Mouse (Mus musculus): ENCODE results near the gene Sez6l.

The Sez6l gene

DNA sequence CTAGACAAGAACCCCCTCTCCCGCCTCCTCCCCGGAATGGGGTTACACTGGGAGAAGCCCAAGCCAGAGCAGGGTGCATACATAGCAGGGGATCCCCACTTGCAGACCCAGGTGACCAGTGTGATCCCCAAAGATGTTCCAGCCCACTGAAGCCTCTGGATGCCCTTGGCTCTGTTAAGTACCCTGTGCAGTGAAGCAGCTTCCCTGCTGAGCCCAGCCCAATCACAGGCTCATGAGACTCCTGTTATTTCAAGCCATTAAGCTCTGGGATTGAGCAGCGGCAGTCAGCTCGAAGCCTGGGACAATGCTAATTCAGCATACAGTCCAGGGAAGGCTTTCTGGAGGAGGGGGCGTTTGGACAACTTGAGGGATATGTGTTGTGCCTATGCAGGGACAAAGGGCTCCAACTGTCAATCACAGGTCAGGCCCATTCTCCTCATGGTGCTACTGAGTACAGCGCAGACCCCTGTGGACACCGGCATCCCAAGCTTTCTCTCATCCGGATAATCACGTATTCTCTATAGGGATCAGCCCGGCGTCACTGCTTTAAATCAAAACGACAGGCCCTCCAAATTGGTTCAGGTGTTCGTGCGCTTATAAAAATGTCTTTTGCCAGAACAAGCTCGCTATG, 16.0 kb downstream of the Sez6l start:
- no peak for TF ChIP-seq GATA4 (IDR thresholded peaks at IDR 0.05; ENCODE audit: insufficient replicate concordance, low read length)

DNA sequence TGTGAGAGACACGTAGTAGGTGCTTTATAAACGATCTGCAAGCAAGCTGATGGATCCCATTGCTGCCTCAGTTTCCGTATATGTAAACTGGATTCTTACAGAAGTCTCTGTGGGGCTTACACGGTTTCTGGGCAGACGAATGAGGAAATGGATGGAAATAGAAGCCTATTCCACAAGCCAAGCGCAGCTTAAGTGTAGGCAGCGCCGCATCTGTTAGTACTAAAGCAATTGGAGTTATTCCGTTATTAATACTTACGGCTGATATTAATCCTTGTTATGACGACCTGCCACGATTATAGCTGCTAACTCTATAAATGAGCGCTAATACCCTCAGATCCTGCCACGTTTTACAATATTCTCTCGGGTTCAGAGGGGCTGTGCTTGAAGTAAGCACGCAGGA, 16.8 kb downstream of the Sez6l start:
- TF ChIP-seq GATA4 (IDR thresholded peaks at IDR 0.05; ENCODE audit: insufficient replicate concordance, low read length) = no peak

GRCm38 (mm10) chr5:112557396-112557795, 19.6 kb downstream of the Sez6l start:
- TF ChIP-seq GATA4 (IDR thresholded peaks at IDR 0.05; ENCODE audit: insufficient replicate concordance, low read length) = no peak

DNA sequence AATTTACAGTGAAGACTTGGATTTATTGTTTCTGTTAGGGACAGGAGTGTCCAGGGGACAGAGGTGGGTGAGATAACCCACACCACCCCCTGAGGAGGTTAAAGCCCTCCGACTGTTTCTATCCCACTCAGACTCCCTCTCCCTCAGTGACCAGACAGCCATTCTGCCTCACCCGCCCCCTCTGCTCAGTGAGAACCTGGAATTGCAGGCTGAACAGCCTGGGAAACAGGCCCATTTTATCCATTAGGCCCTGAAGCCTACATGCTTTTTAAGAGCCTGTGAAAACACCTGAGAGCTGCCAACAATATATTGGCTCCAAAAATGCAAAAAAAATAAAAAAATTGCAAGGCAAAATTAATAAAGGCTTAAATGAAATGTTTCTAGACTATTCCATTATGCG, 20.3 kb downstream of the Sez6l start:
- no peak for TF ChIP-seq GATA4 (IDR thresholded peaks at IDR 0.05; ENCODE audit: insufficient replicate concordance, low read length)

DNA sequence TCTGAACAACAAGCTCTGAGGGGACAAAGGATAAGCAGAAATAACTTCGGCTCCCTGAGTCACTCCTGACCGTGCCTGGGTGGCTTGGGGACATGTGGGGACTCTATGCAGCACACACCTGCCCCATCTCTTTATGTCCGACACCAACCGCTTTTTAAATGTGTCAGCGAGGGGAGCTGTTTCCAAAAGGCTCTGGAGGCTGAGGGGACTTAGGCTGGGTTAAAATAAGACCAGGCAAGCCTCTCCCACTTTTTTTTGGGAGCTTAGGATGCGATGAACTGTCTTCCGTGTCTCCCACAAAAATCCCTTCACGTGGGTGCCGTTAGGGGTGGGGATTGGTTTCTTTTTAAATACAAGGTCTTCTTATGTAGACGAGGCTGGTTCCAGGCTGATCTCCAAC, 22.5 kb downstream of the Sez6l start:
- TF ChIP-seq GATA4 (IDR thresholded peaks at IDR 0.05; ENCODE audit: insufficient replicate concordance, low read length) = no peak

- no peak for TF ChIP-seq GATA4 (IDR thresholded peaks at IDR 0.05; ENCODE audit: insufficient replicate concordance, low read length)
Measured at GRCm38 (mm10) chr5:112552786-112553185, 24.2 kb downstream of the Sez6l start.

- no peak for TF ChIP-seq GATA4 (IDR thresholded peaks at IDR 0.05; ENCODE audit: insufficient replicate concordance, low read length)
Measured at GRCm38 (mm10) chr5:112551975-112552728, 24.8 kb downstream of the Sez6l start.

GRCm38 (mm10) chr5:112548846-112549620, 28.0 kb downstream of the Sez6l start:
- TF ChIP-seq GATA4 (IDR thresholded peaks at IDR 0.05; ENCODE audit: insufficient replicate concordance, low read length) = no peak

DNA sequence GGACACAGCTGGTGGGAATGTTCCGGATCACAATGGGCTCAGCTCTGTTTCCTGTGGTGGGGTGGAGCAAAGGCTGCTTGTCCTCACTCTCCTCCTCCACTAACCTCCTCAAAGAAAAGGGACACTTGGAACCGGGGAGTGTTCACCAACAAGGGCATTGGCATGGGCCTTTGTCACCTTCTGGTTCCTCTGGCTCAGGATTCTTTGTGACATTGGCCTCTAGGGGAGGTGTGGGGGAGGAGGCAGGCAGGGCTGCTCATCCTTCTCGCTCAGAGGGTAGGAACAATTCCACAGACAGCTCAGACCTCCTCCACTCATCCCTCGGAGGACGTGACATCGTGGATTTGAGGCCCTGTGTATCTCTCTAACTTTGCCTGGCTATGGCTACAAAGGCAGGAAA, 30.2 kb downstream of the Sez6l start:
- TF ChIP-seq GATA4 (IDR thresholded peaks at IDR 0.05; ENCODE audit: insufficient replicate concordance, low read length) = no peak

DNA sequence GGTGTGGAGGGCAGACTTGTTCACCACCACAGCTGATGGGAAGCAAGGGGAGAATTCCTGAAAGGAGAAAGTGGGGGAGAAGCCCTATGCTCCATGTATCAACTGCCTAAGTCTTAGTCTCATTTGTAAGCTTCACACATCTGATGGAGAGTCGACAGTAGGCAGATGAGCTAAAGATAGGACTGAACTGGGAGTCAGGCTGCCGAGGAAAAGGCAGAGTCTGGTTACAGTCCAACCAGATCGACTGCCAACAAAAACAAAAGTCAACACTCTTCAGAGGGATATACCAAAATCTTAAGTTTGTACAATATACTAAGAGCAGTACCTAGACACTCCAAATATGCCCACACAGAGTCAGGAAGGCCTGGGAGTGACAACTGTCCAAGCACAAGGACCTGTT, 38.7 kb downstream of the Sez6l start:
- no peak for TF ChIP-seq GATA4 (IDR thresholded peaks at IDR 0.05; ENCODE audit: insufficient replicate concordance, low read length)

- no peak for TF ChIP-seq GATA4 (IDR thresholded peaks at IDR 0.05; ENCODE audit: insufficient replicate concordance, low read length)
Measured at GRCm38 (mm10) chr5:112535868-112536267, 41.1 kb downstream of the Sez6l start.

DNA sequence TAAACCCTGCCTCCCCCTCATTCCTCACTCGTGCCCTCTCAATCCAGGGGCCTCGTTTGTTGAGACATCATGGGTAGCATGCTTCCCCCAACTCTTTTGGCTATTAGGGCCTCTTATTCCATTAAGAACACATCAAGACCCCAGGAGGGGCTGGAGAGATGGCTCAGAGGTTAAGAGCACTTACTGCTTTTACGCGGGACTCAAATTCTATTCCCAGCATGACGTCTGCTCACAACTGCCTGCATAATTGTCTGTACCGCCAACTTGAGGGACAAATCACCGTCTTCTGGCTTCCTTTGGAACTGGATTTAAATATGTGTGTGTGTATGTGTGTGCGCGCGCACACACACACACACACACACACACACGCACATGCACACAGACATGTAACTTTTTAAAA, 42.8 kb downstream of the Sez6l start:
- TF ChIP-seq GATA4 (IDR thresholded peaks at IDR 0.05; ENCODE audit: insufficient replicate concordance, low read length) = no peak

- no peak for TF ChIP-seq GATA4 (IDR thresholded peaks at IDR 0.05; ENCODE audit: insufficient replicate concordance, low read length)
Measured at GRCm38 (mm10) chr5:112533312-112534075, 43.5 kb downstream of the Sez6l start.

GRCm38 (mm10) chr5:112532894-112533293, 44.1 kb downstream of the Sez6l start:
- TF ChIP-seq GATA4 (IDR thresholded peaks at IDR 0.05; ENCODE audit: insufficient replicate concordance, low read length) = no peak

DNA sequence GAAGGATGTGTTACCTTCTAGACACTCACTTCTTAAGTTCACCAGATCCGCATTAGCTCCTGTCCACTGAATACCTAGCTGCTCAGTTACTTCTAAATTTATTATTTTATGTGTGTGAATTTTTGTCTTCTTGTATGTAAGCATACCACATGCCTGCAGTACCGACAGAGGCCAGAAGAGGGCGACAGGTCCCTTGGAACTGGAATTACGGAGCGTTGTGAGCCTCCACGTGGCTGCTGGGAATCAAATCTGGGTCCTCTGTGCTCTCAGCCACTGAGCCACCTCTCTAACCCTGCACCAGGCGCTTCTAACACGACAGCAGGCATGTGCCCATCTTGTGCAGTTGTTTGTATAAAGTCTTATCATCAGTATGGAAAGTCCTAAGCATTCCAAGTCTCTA, 44.8 kb downstream of the Sez6l start:
- TF ChIP-seq GATA4 (IDR thresholded peaks at IDR 0.05; ENCODE audit: insufficient replicate concordance, low read length) = no peak

Data from liver, adult (tissue).